Mouse (Mus musculus): Measurements from ENCODE around the gene Kndc1.
A peak's percentile ranks its signal among the peaks of the same experiment; 100 is the strongest.

The Kndc1 gene

GRCm38 (mm10) chr7:139950283-139950971, 55.9 kb downstream of the Kndc1 start:
- DNase-seq (ENCODE audit: low read depth, low spot score) = peak; percentile 84

- DNase-seq (ENCODE audit: low read depth, low spot score) = peak; percentile 68
Measured at GRCm38 (mm10) chr7:139951079-139951478, 56.6 kb downstream of the Kndc1 start.

- peak; percentile 49 for DNase-seq (ENCODE audit: low read depth, low spot score)
Measured at GRCm38 (mm10) chr7:139951991-139952633, 57.6 kb downstream of the Kndc1 start.

GRCm38 (mm10) chr7:139955505-139955904, 61.0 kb downstream of the Kndc1 start:
- DNase-seq (ENCODE audit: low read depth, low spot score) = no peak

GRCm38 (mm10) chr7:139956658-139957057, 62.2 kb downstream of the Kndc1 start:
- DNase-seq (ENCODE audit: low read depth, low spot score) = no peak

- DNase-seq (ENCODE audit: low read depth, low spot score) = no peak
Measured at GRCm38 (mm10) chr7:139957437-139957836, 62.9 kb downstream of the Kndc1 start.

GRCm38 (mm10) chr7:139957958-139958357, 63.5 kb downstream of the Kndc1 start:
- no peak for DNase-seq (ENCODE audit: low read depth, low spot score)

GRCm38 (mm10) chr7:139961141-139961540, 66.6 kb downstream of the Kndc1 start:
- no peak for DNase-seq (ENCODE audit: low read depth, low spot score)

- DNase-seq (ENCODE audit: low read depth, low spot score) = no peak
Measured at GRCm38 (mm10) chr7:139963814-139964213, 69.3 kb downstream of the Kndc1 start.

GRCm38 (mm10) chr7:139967175-139967574, 72.7 kb downstream of the Kndc1 start:
- DNase-seq (ENCODE audit: low read depth, low spot score) = no peak

GRCm38 (mm10) chr7:139968428-139968827, 73.9 kb downstream of the Kndc1 start:
- peak; percentile 90 for DNase-seq (ENCODE audit: low read depth, low spot score)

GRCm38 (mm10) chr7:139969348-139970130, 75.0 kb downstream of the Kndc1 start:
- peak; percentile 90 for DNase-seq (ENCODE audit: low read depth, low spot score)

GRCm38 (mm10) chr7:139970216-139970919, 75.9 kb downstream of the Kndc1 start:
- DNase-seq (ENCODE audit: low read depth, low spot score) = no peak

- DNase-seq (ENCODE audit: low read depth, low spot score) = no peak
Measured at GRCm38 (mm10) chr7:139970979-139971378, 76.5 kb downstream of the Kndc1 start.

- peak; percentile 41 for DNase-seq (ENCODE audit: low read depth, low spot score)
Measured at GRCm38 (mm10) chr7:139971436-139971835, 76.9 kb downstream of the Kndc1 start.

- peak; percentile 50 for DNase-seq (ENCODE audit: low read depth, low spot score)
Measured at GRCm38 (mm10) chr7:139972923-139973331, 78.4 kb downstream of the Kndc1 start.

GRCm38 (mm10) chr7:139974307-139974706, 79.8 kb downstream of the Kndc1 start:
- peak; percentile 60 for DNase-seq (ENCODE audit: low read depth, low spot score)

GRCm38 (mm10) chr7:139975471-139975870, 81.0 kb downstream of the Kndc1 start:
- no peak for DNase-seq (ENCODE audit: low read depth, low spot score)

GRCm38 (mm10) chr7:139978278-139978892, 83.9 kb downstream of the Kndc1 start, which contains the start of gene 6430531B16Rik:
Gene 6430531B16Rik (minus strand): TSS chr7:139978755.
- peak; percentile 91 for DNase-seq (ENCODE audit: low read depth, low spot score)

GRCm38 (mm10) chr7:139979011-139979719, 84.7 kb downstream of the Kndc1 start:
- DNase-seq (ENCODE audit: low read depth, low spot score) = no peak

GRCm38 (mm10) chr7:139980778-139981177, 86.3 kb downstream of the Kndc1 start:
- DNase-seq (ENCODE audit: low read depth, low spot score) = no peak
